Mouse (Mus musculus): ENCODE data around the gene Ush1g. TPM values are rescaled to one million over a fixed set of nuclear protein-coding genes. Genes with fewer than 3 reads are reported as not detected.
A peak's percentile ranks its signal among the peaks of the same experiment; 100 is the strongest.

The Ush1g gene
- total RNA-seq (2021), result under 1 TPM in 1 of 2 experiments, not detected in 1; 0.14 TPM
- long read RNA-seq, experiment 1, result 0 reads
- long read RNA-seq, experiment 2, result 0 reads

DNA sequence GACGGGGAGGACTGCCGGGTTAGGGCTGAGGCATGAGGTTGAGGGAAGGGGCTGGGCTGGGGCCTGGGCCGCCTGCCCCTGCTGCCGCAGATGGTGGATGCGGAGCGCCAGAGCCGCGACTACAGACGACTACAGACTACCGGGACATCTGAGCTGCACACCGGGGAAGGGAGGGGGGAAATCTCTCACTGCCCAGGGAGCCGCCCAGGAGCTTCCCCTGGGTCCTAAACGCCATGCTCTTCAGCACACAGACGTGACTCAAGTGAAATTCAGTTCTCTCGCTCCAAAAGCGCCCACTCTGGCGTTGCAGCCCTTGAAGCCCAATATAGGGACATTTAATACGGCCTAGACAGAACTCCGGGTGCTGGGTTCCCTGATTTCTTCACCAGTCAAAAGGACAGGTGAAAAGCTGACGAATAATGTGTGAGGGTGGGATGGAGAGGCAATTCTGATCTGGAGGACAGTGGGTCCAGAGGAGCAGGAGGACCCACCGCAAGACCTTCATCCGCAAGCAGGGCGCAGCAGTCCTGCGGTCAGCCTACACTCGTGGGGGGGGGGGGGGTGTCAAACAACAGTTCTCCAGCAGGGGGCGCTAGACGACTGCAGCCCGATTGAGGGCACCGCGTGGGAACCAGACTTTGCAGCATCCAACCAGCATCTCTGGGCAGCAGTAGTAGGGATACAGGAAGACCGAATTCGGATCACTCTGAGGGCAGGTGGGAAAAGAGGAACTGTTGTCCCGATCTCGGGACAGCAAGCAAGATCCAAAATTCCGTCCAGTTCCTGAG, at the start of gene Ush1g:
Ush1g (minus strand) TSS at position 136 of the 788 bp plus-strand sequence.
- DNase-seq, result peak; percentile 67 to 76
- intact Hi-C loops (cut with DNase I), result loop anchor here (1.0 kb wide), 1 partner anchor 32 kb away; no protein-coding TSS in a partner anchor

- DNase-seq, result no peak
Measured at GRCm38 (mm10) chr11:115371354-115371753, 49.5 kb upstream of the Ush1g start.

GRCm38 (mm10) chr11:115370368-115370767, 48.5 kb upstream of the Ush1g start:
- DNase-seq, result no peak
- intact Hi-C loops (cut with DNase I), result no loop called here

More at GRCm38 (mm10) chr11:115371354-115371753, 49.5 kb upstream of the Ush1g start:
- intact Hi-C loops (cut with DNase I), result no loop called here

GRCm38 (mm10) chr11:115367395-115367944, 45.6 kb upstream of the Ush1g start, which contains the start of gene Hid1:
TSS of gene Hid1 (minus strand) at chr11:115367756.
- intact Hi-C loops (cut with DNase I), result no loop called here

DNA sequence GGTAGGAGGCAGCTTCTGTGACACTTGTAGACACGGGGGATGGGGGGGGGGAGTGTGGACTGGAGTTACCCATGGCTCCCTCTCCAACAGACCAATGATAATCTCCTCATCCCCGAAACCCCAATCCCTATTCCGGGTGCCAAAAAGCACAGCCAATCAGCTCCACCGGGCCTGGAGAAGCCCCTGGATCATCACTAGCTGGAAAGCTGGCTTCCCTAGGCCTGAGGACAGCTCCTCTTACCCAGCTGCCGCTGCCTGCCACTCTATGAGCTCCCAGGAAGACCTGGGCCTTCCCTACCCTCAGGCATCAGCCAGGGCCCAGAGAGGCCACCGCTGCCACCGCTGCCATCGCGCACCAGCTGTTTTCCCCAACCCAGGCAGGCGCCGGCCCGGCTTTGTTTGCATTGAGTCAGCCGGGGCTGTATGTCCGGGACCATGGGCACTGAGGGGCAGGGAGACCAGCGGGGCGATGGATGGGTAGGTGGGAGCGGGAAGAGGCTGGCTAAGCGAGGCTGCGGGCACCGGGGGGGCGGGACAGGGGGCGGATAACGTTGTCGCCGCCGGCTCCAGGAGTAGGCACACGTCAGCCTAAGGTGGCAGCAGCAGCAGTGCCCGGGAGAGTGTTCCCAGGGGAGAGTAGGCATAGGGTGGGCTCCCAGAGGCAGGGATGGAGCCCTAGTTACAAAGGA, 45.0 kb upstream of the Ush1g start:
- intact Hi-C loops (cut with DNase I), result no loop called here
- DNase-seq, result no peak

More at GRCm38 (mm10) chr11:115367395-115367944, 45.6 kb upstream of the Ush1g start, which contains the start of gene Hid1:
- DNase-seq, result peak; percentile 77 to 82

DNA sequence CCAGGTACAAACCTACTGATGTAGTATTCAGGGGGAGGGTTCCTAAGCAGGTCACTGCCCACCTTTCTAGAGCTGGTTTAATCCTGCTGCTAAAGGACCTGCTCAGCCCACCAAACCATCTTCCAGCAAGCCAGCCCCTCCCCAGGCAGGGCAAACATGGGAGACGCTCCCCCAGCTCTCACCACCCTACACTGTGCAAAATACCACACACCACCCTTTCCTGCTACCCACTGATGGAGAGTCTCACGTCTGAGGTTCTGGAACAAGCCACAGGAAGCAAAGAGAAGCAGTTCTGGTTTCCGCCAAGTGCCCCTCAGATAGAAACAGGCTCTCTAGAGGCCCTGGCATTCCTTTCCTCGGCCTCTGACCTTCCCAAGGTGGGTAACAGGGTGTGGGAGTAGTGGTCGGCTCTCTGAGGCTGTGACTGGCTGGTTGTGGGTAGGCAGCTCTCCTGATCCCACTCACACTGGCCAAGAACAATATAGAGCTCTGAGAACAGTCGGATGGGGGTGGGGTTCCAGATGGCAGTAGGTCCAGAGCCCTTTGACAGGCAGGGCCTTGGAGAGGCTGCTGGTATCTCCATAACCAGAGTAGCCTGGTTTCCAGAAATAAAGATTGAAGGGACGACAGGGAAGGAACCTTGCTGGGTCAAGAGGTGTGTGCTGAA, 44.3 kb upstream of the Ush1g start:
- intact Hi-C loops (cut with DNase I), result no loop called here
- no peak for DNase-seq

DNA sequence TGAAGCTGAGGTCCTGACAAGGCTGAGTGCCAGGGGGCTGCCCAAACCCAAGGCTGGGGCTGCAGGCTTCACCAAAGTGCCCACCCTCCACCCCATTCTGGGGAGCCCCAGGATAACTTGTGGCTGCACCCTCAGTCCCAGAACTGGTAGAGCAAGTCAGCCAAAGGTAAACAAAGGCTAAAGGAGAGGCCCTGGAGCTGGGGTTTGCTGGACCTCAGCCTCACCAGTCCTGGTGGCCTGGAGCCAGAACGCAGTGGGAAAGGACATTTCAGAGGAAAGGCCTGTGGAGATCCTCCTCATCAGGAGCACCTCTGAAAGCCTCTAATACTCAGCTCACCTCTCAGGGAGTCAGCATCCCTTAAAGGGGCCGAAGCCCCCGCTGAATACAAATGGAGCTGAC, 42.3 kb upstream of the Ush1g start:
- no peak for DNase-seq
- intact Hi-C loops (cut with DNase I), result no loop called here

- DNase-seq, result no peak
- intact Hi-C loops (cut with DNase I), result loop anchor here (2.0 to 5.0 kb wide), 2 partner anchors 53 to 68 kb away; no protein-coding TSS in a partner anchor
Measured at GRCm38 (mm10) chr11:115359726-115360125, 37.9 kb upstream of the Ush1g start.

DNA sequence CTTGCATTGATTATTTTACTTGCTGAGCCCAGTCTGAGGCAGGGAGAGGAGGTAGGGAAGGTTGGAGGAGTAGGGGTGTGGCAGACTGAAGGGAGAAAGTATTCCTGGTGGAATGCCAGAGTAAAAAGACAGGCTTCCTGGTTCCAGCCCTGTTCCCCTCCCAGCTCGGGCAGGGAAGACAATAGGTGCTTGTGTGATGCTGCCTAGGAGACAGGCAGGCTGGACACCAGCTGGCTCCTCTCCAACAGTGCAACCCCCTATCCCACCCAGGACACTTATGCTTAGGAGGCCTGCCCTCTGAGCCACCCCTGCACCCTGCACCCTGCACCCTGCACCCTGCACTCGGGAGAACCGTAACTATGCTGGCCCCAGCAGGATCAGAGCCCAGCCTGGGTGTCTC, 37.5 kb upstream of the Ush1g start:
- no peak for DNase-seq
- intact Hi-C loops (cut with DNase I), result loop anchor here (2.0 to 5.0 kb wide), 2 partner anchors 54 to 68 kb away; no protein-coding TSS in a partner anchor

- peak; percentile 77 to 81 for DNase-seq
- intact Hi-C loops (cut with DNase I), result loop anchor here (1.0 to 5.0 kb wide), 3 partner anchors 54 to 116 kb away; no protein-coding TSS in a partner anchor
Measured at GRCm38 (mm10) chr11:115358468-115358867, 36.6 kb upstream of the Ush1g start.

DNA sequence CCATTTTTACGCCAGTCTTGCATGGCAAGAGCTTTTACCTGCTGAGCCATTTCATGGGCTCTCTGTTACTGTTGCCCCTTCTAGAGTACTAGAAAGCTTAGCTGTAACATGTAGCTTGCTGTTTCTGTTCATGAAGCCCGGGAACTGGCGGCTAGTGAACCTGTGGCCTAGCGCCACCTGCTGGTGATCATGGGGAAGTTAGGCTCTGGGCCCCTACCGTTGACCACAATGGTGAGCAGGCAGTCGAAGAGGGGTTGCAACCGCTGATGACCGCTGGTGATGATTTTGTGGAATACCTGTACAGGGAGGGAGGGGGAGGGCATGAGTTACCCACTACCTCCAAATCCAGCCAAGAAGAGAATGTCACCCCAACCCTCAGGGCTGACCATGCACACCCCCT, 32.3 kb upstream of the Ush1g start:
- peak; percentile 80 to 84 for DNase-seq
- intact Hi-C loops (cut with DNase I), result loop anchor here (1.0 to 2.0 kb wide), 2 partner anchors 32 to 151 kb away; partner anchors contain the start of gene Ush1g

- intact Hi-C loops (cut with DNase I), result no loop called here
- DNase-seq, result no peak
Measured at GRCm38 (mm10) chr11:115353375-115353774, 31.5 kb upstream of the Ush1g start.

DNA sequence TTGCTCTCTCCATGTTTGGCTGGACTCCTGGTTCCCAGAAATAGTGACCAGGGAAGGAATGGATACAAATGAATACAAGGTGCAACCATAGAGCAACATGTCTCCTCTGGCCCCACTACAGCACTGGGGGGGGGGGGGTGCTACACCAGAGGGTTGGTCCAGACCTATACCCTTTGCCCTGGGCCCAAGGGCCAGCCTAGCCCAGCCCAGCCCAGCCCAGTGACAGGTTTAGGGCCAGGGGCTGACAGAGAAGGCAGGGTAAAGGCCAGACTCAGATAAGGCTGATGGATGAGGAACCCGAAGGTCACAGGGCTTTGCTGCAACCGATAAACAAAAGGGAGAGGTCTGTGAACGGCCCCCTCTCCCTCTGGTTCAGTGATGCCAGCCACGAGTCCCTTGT, 28.1 kb upstream of the Ush1g start:
- intact Hi-C loops (cut with DNase I), result no loop called here
- DNase-seq, result no peak

DNA sequence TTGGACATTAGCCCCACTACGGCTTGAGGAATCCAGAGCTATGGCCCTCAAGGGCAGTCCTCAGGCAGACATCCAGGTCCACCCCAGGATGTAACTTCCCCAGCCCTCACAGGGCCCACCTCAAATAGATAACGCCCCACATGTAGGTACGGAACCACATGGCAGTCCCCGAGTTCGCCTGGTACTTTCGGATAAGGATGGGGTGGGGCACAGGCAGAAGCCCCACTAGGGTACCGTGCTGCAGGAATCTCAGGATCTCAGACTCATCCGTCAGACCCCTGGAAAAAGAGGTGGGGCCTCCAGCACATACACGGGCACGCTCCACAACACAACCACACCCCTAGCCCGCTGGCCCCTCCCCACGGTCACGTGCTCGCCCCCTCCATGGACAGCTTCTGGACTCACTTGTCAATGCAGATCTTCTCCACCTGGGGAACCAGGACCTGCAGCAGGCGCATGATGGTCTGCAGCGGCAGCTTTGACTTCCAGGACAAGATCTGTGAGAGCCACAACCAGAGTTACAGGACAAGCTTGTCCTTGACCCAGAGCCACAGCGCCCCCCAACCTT, 26.9 kb upstream of the Ush1g start:
- intact Hi-C loops (cut with DNase I), result no loop called here
- DNase-seq, result no peak

DNA sequence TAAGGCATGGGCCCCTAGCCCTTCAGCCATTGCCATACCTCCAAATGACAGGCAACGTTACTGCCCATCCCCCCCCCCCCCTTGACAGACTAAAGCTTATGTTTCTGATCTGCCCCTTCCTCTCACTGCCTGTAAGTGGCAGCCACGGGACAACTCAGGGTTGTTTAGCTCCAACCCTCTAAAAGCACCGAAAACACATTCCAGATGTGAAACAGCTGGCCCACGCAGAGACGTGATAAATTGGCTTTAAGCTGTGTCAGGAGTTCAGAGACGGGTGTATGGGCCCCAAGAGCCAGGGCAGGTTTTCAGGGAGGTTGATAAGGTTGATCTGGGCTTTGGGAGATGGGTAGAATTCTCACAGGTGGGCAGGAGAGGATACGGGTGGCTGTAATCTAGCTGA, 23.7 kb upstream of the Ush1g start:
- intact Hi-C loops (cut with DNase I), result no loop called here
- no peak for DNase-seq

GRCm38 (mm10) chr11:115344967-115345366, 23.1 kb upstream of the Ush1g start:
- intact Hi-C loops (cut with DNase I), result no loop called here
- no peak for DNase-seq

DNA sequence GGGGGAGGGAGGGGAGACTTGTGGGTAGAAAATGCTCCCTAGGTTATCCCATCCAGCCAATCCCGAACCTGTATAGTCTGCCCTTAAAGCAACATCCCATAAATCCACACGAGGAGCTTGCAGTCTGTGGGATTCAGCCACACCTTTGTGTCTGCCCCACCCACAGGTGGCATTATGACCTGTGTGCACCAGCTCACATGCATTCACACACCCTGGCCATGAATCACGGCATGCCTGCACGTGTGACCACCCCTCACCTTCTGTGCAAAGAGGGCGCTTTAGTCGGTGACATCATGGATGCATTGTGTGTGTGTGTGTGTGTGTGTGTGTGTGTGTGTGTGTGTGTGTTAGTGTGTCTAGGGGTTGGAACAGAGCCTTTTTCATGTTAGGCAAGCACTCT, 20.0 kb upstream of the Ush1g start:
- intact Hi-C loops (cut with DNase I), result no loop called here

DNA sequence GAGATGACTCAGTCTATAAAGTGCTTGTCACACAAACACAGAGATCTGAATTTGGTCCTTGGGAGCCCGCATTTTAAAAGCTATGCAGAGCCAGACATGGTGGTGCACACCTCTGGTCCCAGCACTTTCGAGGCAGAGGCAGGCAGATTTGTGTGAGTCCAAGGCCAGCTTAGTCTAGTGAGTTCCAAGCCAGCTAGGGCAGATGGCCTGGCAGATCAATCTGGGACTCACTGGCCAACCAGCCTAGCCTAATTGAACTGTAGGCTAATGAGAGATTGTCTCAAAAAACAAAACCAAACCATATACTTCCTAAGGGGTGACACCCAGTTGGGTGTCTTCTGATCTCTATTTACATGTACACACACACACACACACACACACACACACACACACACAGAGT, 19.4 kb upstream of the Ush1g start:
- DNase-seq, result no peak
- intact Hi-C loops (cut with DNase I), result no loop called here

More for the DNA sequence above, 20.0 kb upstream of the Ush1g start:
- DNase-seq, result no peak

GRCm38 (mm10) chr11:115337826-115338225, 16.0 kb upstream of the Ush1g start:
- no peak for DNase-seq
- intact Hi-C loops (cut with DNase I), result no loop called here

DNA sequence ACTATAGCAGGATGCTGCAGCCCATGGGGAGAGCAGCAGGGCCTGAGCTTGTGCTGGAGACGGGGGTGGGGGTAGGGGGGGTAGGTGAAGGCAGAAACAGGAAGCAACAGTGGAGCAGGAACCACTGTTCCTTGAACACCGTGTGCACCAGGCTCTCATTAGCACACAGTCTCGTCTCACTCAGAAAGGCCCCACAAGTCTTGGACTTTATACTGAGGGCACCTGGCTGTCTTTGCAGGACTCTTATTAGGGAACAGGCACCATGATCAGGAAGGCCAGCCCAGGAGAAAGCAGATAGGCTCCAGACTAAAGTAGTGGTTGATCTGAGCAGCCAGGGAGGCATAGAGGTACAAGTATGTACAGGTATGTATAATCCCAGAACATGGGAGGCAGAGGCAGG, 15.5 kb upstream of the Ush1g start:
- DNase-seq, result no peak
- intact Hi-C loops (cut with DNase I), result no loop called here

Data from heart, postnatal 14 days (tissue).